Mouse (Mus musculus): ENCODE measurements around the gene Atp8a1. TPM values are rescaled to one million over a fixed set of nuclear protein-coding genes. Genes with fewer than 3 reads are reported as not detected.

Gene Atp8a1
- polyA plus RNA-seq, 2 experiments, result 6.9 to 7.1 TPM

- ATAC-seq (ENCODE audit: low FRiP score, low read depth) (no peak), DNase-seq (ENCODE audit: low spot score) (peak; percentile 45)
- Histone ChIP-seq H3K4me3 (replicated peaks; ENCODE audit: low read length) (no peak overlapping the region), H3K4me2 (replicated peaks; ENCODE audit: low read depth, low read length, severe bottlenecking) (no peak overlapping the region), H3K4me1 (ENCODE audit: control insufficient read depth, insufficient read depth, low read length) (no peaks in the 10 kb centered on the region), H3K27ac (replicated peaks; ENCODE audit: low read depth, low read length) (no peak overlapping the region), H3K9me3 (ENCODE audit: control insufficient read depth, low read length) (no peaks in the 10 kb centered on the region), H3K27me3 (ENCODE audit: control insufficient read depth, insufficient read depth, low read length) (no peaks in the 10 kb centered on the region), H3K9ac (ENCODE audit: low read depth, low read length, severe bottlenecking) (no peak overlapping the region), H3K36me3 (ENCODE audit: control insufficient read depth, insufficient read depth, low read length) (no peaks in the 10 kb centered on the region)
- 83% methylated on average over 17 of the region's 17 CpGs for WGBS
- no peak for TF ChIP-seq POLR2A (IDR thresholded peaks at IDR 0.05; ENCODE audit: borderline replicate concordance, extremely low read depth, insufficient read depth, insufficient read length)
Observed at GRCm38 (mm10) chr5:67802174-67803030, 44.8 kb downstream of the Atp8a1 start.

DNA sequence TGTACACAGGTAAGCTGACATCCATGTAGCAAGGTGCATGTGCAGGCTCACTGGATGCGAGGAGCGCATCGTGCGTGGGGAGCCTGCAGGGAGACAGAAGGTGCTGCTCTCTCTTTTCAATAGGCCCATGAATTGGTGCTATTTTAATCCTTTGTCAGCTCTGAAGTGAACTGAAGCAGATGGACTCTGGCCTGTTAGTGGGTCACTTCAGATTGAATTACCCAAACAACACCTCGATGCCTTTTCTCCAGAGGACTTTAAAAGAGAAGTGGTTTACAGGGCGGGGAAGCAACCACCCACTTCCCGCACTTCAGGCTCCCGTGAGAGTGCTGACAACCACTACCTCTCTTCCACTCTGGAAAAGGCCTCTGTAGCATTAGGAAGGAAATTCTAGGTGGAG, 46.4 kb downstream of the Atp8a1 start:
- ATAC-seq (ENCODE audit: low FRiP score, low read depth), result no peak
- no peak overlapping the region for H3K27ac ChIP-seq (replicated peaks; ENCODE audit: low read depth, low read length)
- no peak for TF ChIP-seq POLR2A (IDR thresholded peaks at IDR 0.05; ENCODE audit: borderline replicate concordance, extremely low read depth, insufficient read depth, insufficient read length)
- no peaks in the 10 kb centered on the region for H3K27me3 ChIP-seq (ENCODE audit: control insufficient read depth, insufficient read depth, low read length)
- WGBS, result 58% methylated on average over 8 of the region's 8 CpGs
- H3K4me3 ChIP-seq (replicated peaks; ENCODE audit: low read length), result no peak overlapping the region
- DNase-seq (ENCODE audit: low spot score), result no peak
- H3K4me1 ChIP-seq (ENCODE audit: control insufficient read depth, insufficient read depth, low read length), result no peaks in the 10 kb centered on the region
- H3K9me3 ChIP-seq (ENCODE audit: control insufficient read depth, low read length), result no peaks in the 10 kb centered on the region
- H3K9ac ChIP-seq (ENCODE audit: low read depth, low read length, severe bottlenecking), result no peak overlapping the region
- no peak overlapping the region for H3K4me2 ChIP-seq (replicated peaks; ENCODE audit: low read depth, low read length, severe bottlenecking)
- no peaks in the 10 kb centered on the region for H3K36me3 ChIP-seq (ENCODE audit: control insufficient read depth, insufficient read depth, low read length)

DNA sequence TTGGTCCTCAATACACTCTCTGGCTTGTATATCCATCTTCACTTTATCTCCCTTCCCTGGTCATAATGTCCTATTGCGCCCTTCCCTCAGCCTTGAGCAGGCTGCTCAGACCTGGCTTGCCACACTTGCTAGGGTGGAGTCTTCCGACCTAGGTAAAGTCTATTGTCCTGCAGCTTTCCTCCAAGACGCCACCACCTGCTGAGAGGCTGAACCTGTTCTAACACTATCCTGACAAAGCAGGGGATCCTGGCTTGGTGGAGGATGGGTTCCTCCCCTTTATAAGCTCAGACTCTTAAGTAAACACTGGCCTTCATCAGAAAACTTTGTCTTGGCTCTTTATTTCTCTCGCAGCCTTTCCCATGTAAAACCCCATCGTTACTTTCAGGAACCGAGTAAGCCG, 47.4 kb downstream of the Atp8a1 start:
- no peaks in the 10 kb centered on the region for H3K4me1 ChIP-seq (ENCODE audit: control insufficient read depth, insufficient read depth, low read length)
- no peaks in the 10 kb centered on the region for H3K27me3 ChIP-seq (ENCODE audit: control insufficient read depth, insufficient read depth, low read length)
- no peak overlapping the region for H3K27ac ChIP-seq (replicated peaks; ENCODE audit: low read depth, low read length)
- ATAC-seq (ENCODE audit: low FRiP score, low read depth) (no peak), DNase-seq (ENCODE audit: low spot score) (no peak)
- no peaks in the 10 kb centered on the region for H3K36me3 ChIP-seq (ENCODE audit: control insufficient read depth, insufficient read depth, low read length)
- no peaks in the 10 kb centered on the region for H3K9me3 ChIP-seq (ENCODE audit: control insufficient read depth, low read length)
- H3K4me3 ChIP-seq (replicated peaks; ENCODE audit: low read length), result no peak overlapping the region
- no peak overlapping the region for H3K4me2 ChIP-seq (replicated peaks; ENCODE audit: low read depth, low read length, severe bottlenecking)
- no peak overlapping the region for H3K9ac ChIP-seq (ENCODE audit: low read depth, low read length, severe bottlenecking)
- no peak for TF ChIP-seq POLR2A (IDR thresholded peaks at IDR 0.05; ENCODE audit: borderline replicate concordance, extremely low read depth, insufficient read depth, insufficient read length)
- 78% methylated on average over 7 of the region's 7 CpGs for WGBS

DNA sequence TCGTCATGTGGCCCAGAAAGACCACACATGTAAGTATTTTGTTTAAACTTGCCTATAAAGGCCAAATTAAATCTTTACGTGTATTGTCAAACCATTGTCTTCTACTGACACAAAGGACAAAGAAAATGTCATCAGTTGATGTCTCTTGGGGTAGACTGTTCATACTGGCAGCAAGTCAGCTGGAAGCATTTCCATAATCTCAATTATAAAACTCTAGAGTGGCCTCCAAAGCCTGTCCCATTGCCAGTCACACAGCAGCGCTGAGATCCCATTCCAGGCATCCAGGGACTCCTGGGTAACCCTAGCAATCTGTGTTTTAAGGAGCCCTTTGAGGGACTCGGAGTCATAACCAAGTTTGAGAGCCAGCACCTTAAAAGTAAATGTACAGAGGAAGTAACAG, 48.9 kb downstream of the Atp8a1 start:
- H3K27ac ChIP-seq (replicated peaks; ENCODE audit: low read depth, low read length), result no peak overlapping the region
- H3K4me1 ChIP-seq (ENCODE audit: control insufficient read depth, insufficient read depth, low read length), result no peaks in the 10 kb centered on the region
- no peak overlapping the region for H3K4me3 ChIP-seq (replicated peaks; ENCODE audit: low read length)
- DNase-seq (ENCODE audit: low spot score), result no peak
- no peak for TF ChIP-seq POLR2A (IDR thresholded peaks at IDR 0.05; ENCODE audit: borderline replicate concordance, extremely low read depth, insufficient read depth, insufficient read length)
- no peak for ATAC-seq (ENCODE audit: low FRiP score, low read depth)
- H3K4me2 ChIP-seq (replicated peaks; ENCODE audit: low read depth, low read length, severe bottlenecking), result no peak overlapping the region
- no peak overlapping the region for H3K9ac ChIP-seq (ENCODE audit: low read depth, low read length, severe bottlenecking)
- H3K27me3 ChIP-seq (ENCODE audit: control insufficient read depth, insufficient read depth, low read length), result no peaks in the 10 kb centered on the region
- H3K9me3 ChIP-seq (ENCODE audit: control insufficient read depth, low read length), result no peaks in the 10 kb centered on the region
- H3K36me3 ChIP-seq (ENCODE audit: control insufficient read depth, insufficient read depth, low read length), result no peaks in the 10 kb centered on the region
- 85% methylated on average over 4 of the region's 4 CpGs for WGBS

GRCm38 (mm10) chr5:67797006-67797958, 50.0 kb downstream of the Atp8a1 start:
- H3K9me3 ChIP-seq (ENCODE audit: control insufficient read depth, low read length), result no peaks in the 10 kb centered on the region
- H3K4me3 ChIP-seq (replicated peaks; ENCODE audit: low read length), result no peak overlapping the region
- DNase-seq (ENCODE audit: low spot score), result peak; percentile 13
- no peak overlapping the region for H3K4me2 ChIP-seq (replicated peaks; ENCODE audit: low read depth, low read length, severe bottlenecking)
- no peaks in the 10 kb centered on the region for H3K27me3 ChIP-seq (ENCODE audit: control insufficient read depth, insufficient read depth, low read length)
- 60% methylated on average over 14 of the region's 14 CpGs for WGBS
- H3K36me3 ChIP-seq (ENCODE audit: control insufficient read depth, insufficient read depth, low read length), result no peaks in the 10 kb centered on the region
- ATAC-seq (ENCODE audit: low FRiP score, low read depth), result no peak
- no peak overlapping the region for H3K9ac ChIP-seq (ENCODE audit: low read depth, low read length, severe bottlenecking)
- H3K4me1 ChIP-seq (ENCODE audit: control insufficient read depth, insufficient read depth, low read length), result no peaks in the 10 kb centered on the region
- no peak overlapping the region for H3K27ac ChIP-seq (replicated peaks; ENCODE audit: low read depth, low read length)
- no peak for TF ChIP-seq POLR2A (IDR thresholded peaks at IDR 0.05; ENCODE audit: borderline replicate concordance, extremely low read depth, insufficient read depth, insufficient read length)

All from limb, embryonic 14.5 days (tissue).